Mouse (Mus musculus): ENCODE measurements around the gene Faf2. TPM values are rescaled to one million over a fixed set of nuclear protein-coding genes. Genes with fewer than 3 reads are reported as not detected.

Faf2 gene
- polyA plus RNA-seq, 1 experiment from 2014 or later: 95.3 TPM

GRCm38 (mm10) chr13:54701243-54701642 is 79.7 kb downstream of the Faf2 start, which contains the start of gene Cdhr2:
Gene Cdhr2, plus strand, starts transcription at chr13:54701461.
- WGBS: 42% methylated on average over 5 of the region's 5 CpGs
- H3K4me2 ChIP-seq (ENCODE audit: low read length): peak within 1 kb of the TSS; percentile 38

DNA sequence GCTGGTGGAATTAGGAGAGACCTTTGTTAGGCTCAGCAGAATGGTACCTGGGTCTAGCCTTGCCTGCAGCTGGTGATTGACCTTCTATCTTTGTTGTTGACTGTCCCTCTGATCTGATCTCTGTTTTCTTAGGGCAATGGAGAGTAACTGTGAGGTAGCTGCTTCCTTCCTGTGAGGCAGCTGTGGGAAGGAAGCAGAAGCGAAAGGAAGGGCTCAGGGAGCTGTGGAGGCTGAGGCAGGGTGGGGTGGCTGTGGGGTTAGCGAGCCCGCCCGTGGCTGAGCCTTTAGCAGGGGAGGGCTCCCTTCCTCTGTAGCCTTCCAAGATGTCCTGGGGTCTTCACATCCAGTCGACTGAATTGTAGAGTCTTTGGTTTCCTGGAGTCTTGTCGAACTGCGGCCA is 80.9 kb downstream of the Faf2 start:
- Histone ChIP-seq H3K36me3 (ENCODE audit: control insufficient read depth, insufficient read depth, low read length) (no peaks in the 10 kb centered on the region), H3K4me3 (ENCODE audit: low read depth, low read length) (no peak overlapping the region)

More at GRCm38 (mm10) chr13:54701243-54701642, 79.7 kb downstream of the Faf2 start, which contains the start of gene Cdhr2:
- peak; percentile 86 for ATAC-seq (replicated peaks; ENCODE audit: low FRiP score, low TSS enrichment, low read depth)
- no peak for DNase-seq (ENCODE audit: low spot score)
- Histone ChIP-seq H3K27ac (ENCODE audit: low read depth) (peak within 1 kb of the TSS; percentile 7; the same call in 1 of the 2 replicates), H3K4me1 (replicated peaks; ENCODE audit: control insufficient read depth, insufficient read depth, low read length) (no peaks in the 10 kb centered on the region; the same call in 1 of the 2 replicates), H3K27me3 (replicated peaks; ENCODE audit: control insufficient read depth, insufficient read depth, low read length) (no peaks in the 10 kb centered on the region), H3K9ac (ENCODE audit: low read length) (no peak within 1 kb of the TSS), H3K9me3 (ENCODE audit: control insufficient read depth, low read length) (no peaks in the 10 kb centered on the region), H3K4me3 (ENCODE audit: low read depth, low read length) (peak within 1 kb of the TSS; percentile 8; the same call in 1 of the 2 replicates), H3K36me3 (ENCODE audit: control insufficient read depth, insufficient read depth, low read length) (no peaks in the 10 kb centered on the region)

DNA sequence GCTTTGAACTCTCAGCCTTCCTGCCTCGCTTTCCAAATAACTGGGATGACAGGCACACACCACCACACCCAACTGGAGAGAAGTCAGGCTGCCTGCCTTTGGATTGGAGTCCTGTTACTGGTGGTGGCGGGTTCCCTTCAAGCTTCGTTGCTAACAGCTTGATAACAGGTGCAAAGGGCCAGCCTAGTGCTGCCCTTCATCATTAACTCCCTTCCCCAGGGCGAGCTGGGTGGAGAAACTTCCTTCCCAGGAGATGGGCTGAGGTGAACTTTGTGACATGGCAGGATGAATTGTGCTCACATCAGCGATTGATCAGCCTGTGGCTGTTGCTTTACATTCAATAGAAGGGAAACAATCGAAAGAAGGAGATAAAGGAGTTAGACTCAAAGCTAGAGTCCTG is 83.3 kb downstream of the Faf2 start:
- Histone ChIP-seq H3K9ac (ENCODE audit: low read length) (no peak overlapping the region), H3K27ac (ENCODE audit: low read depth) (no peak overlapping the region), H3K4me3 (ENCODE audit: low read depth, low read length) (no peak overlapping the region), H3K36me3 (ENCODE audit: control insufficient read depth, insufficient read depth, low read length) (no peaks in the 10 kb centered on the region), H3K4me2 (ENCODE audit: low read length) (no peak overlapping the region), H3K4me1 (replicated peaks; ENCODE audit: control insufficient read depth, insufficient read depth, low read length) (no peaks in the 10 kb centered on the region; the same call in 1 of the 2 replicates), H3K27me3 (replicated peaks; ENCODE audit: control insufficient read depth, insufficient read depth, low read length) (no peaks in the 10 kb centered on the region), H3K9me3 (ENCODE audit: control insufficient read depth, low read length) (no peaks in the 10 kb centered on the region)
- WGBS: 51% methylated on average over 6 of the region's 6 CpGs
- no peak for ATAC-seq (replicated peaks; ENCODE audit: low FRiP score, low TSS enrichment, low read depth)
- DNase-seq (ENCODE audit: low spot score): no peak

More for the DNA sequence above, 80.9 kb downstream of the Faf2 start:
- Histone ChIP-seq H3K27ac (ENCODE audit: low read depth) (no peak overlapping the region), H3K4me2 (ENCODE audit: low read length) (no peak overlapping the region), H3K4me1 (replicated peaks; ENCODE audit: control insufficient read depth, insufficient read depth, low read length) (no peaks in the 10 kb centered on the region; the same call in 1 of the 2 replicates), H3K9me3 (ENCODE audit: control insufficient read depth, low read length) (no peaks in the 10 kb centered on the region), H3K9ac (ENCODE audit: low read length) (no peak overlapping the region), H3K27me3 (replicated peaks; ENCODE audit: control insufficient read depth, insufficient read depth, low read length) (no peaks in the 10 kb centered on the region)
- ATAC-seq (replicated peaks; ENCODE audit: low FRiP score, low TSS enrichment, low read depth) (no peak), DNase-seq (ENCODE audit: low spot score) (no peak)
- whole genome bisulfite sequencing: 77% methylated on average over 7 of the region's 7 CpGs

- no peak for DNase-seq (ENCODE audit: low spot score)
- ATAC-seq (replicated peaks; ENCODE audit: low FRiP score, low TSS enrichment, low read depth): no peak
- 84% methylated on average over 3 of the region's 3 CpGs for WGBS
Measured at GRCm38 (mm10) chr13:54710866-54711265, 89.3 kb downstream of the Faf2 start.

More at GRCm38 (mm10) chr13:54710866-54711265, 89.3 kb downstream of the Faf2 start:
- Histone ChIP-seq H3K4me1 (replicated peaks; ENCODE audit: control insufficient read depth, insufficient read depth, low read length) (no peaks in the 10 kb centered on the region), H3K36me3 (ENCODE audit: control insufficient read depth, insufficient read depth, low read length) (no peaks in the 10 kb centered on the region), H3K9ac (ENCODE audit: low read length) (no peak overlapping the region), H3K27me3 (replicated peaks; ENCODE audit: control insufficient read depth, insufficient read depth, low read length) (no peaks in the 10 kb centered on the region), H3K4me2 (ENCODE audit: low read length) (no peak overlapping the region), H3K9me3 (ENCODE audit: control insufficient read depth, low read length) (no peaks in the 10 kb centered on the region; the same call in 1 of the 2 replicates), H3K27ac (ENCODE audit: low read depth) (no peak overlapping the region), H3K4me3 (ENCODE audit: low read depth, low read length) (no peak overlapping the region)

Small RNA genes lying within 50 kb of the gene (microRNA-seq; reads per million reads assigned to microRNA genes)
- gene Gm24195: not detected

Other genes starting within 250 kb of the Faf2 start
- gene Thoc3, start 152.9 kb upstream of the Faf2 start, polyA plus RNA-seq (2014; fragmentation: Nextera tagmentation; extraction: Ambion mirVana): 133 and 140 TPM in 2 replicates
- 12.3 and 14.6 TPM in 2 replicates for gene Simc1, start 118.0 kb upstream of the Faf2 start, polyA plus RNA-seq (2014; fragmentation: Nextera tagmentation; extraction: Ambion mirVana)
- 128 and 136 TPM in 2 replicates for gene 4833439L19Rik, start 56.3 kb upstream of the Faf2 start, polyA plus RNA-seq (2014; fragmentation: Nextera tagmentation; extraction: Ambion mirVana)
- gene Arl10, start 46.8 kb upstream of the Faf2 start, polyA plus RNA-seq (2014; fragmentation: Nextera tagmentation; extraction: Ambion mirVana): 25.4 and 26.4 TPM in 2 replicates
- 78.8 and 91.5 TPM in 2 replicates for gene Nop16, start 31.7 kb upstream of the Faf2 start, polyA plus RNA-seq (2014; fragmentation: Nextera tagmentation; extraction: Ambion mirVana)
- 221 and 239 TPM in 2 replicates for gene Higd2a, start 31.6 kb upstream of the Faf2 start, polyA plus RNA-seq (2014; fragmentation: Nextera tagmentation; extraction: Ambion mirVana)
- gene Cltb, start 10.4 kb upstream of the Faf2 start, polyA plus RNA-seq (2014; fragmentation: Nextera tagmentation; extraction: Ambion mirVana): 43.6 and 49.6 TPM in 2 replicates
- 91.7 and 102 TPM in 2 replicates for gene Rnf44, start 72.1 kb downstream of the Faf2 start, polyA plus RNA-seq (2014; fragmentation: Nextera tagmentation; extraction: Ambion mirVana)
- 8.9 and 11.8 TPM in 2 replicates for gene Cdhr2, start 79.7 kb downstream of the Faf2 start, polyA plus RNA-seq (2014; fragmentation: Nextera tagmentation; extraction: Ambion mirVana)
- 0.60 and 0.81 TPM in 2 replicates for gene Gprin1, start 128.1 kb downstream of the Faf2 start, polyA plus RNA-seq (2014; fragmentation: Nextera tagmentation; extraction: Ambion mirVana)
- gene Sncb, start 144.8 kb downstream of the Faf2 start, polyA plus RNA-seq (2014; fragmentation: Nextera tagmentation; extraction: Ambion mirVana): 0.18 and 0.43 TPM in 2 replicates
- gene Eif4e1b, start 162.2 kb downstream of the Faf2 start, polyA plus RNA-seq (2014; fragmentation: Nextera tagmentation; extraction: Ambion mirVana): not detected in 2 replicates
- 9.4 and 10.0 TPM in 2 replicates for gene Tspan17, start 167.6 kb downstream of the Faf2 start, polyA plus RNA-seq (2014; fragmentation: Nextera tagmentation; extraction: Ambion mirVana)